Mouse (Mus musculus) lung, postnatal 10 days (tissue): ENCODE data around the gene Ndufa12.

Experiments used
- DNase-seq: peaks from one replicate; pipeline ENCODE4 v3.0.0; 2021

The Ndufa12 gene

GRCm38 (mm10) chr10:94198482-94199405 lies at the start of gene Ndufa12:
Gene Ndufa12, plus strand, starts transcription at chr10:94198720.
- peak; percentile 97 for DNase-seq

- no peak for DNase-seq
Measured at GRCm38 (mm10) chr10:94151488-94151887, 47.0 kb upstream of the Ndufa12 start.

- DNase-seq: no peak
Measured at GRCm38 (mm10) chr10:94153841-94154240, 44.7 kb upstream of the Ndufa12 start.

GRCm38 (mm10) chr10:94158962-94159361 lies 39.6 kb upstream of the Ndufa12 start:
- DNase-seq: no peak

GRCm38 (mm10) chr10:94159406-94159805 lies 39.1 kb upstream of the Ndufa12 start:
- DNase-seq: no peak

GRCm38 (mm10) chr10:94161051-94161765 lies 37.3 kb upstream of the Ndufa12 start:
- DNase-seq: no peak

GRCm38 (mm10) chr10:94162031-94162430 lies 36.5 kb upstream of the Ndufa12 start:
- DNase-seq: no peak

- DNase-seq: no peak
Measured at GRCm38 (mm10) chr10:94164104-94164845, 34.2 kb upstream of the Ndufa12 start.

- no peak for DNase-seq
Measured at GRCm38 (mm10) chr10:94165426-94165825, 33.1 kb upstream of the Ndufa12 start.

- DNase-seq: no peak
Measured at GRCm38 (mm10) chr10:94167051-94167750, 31.3 kb upstream of the Ndufa12 start.

GRCm38 (mm10) chr10:94171440-94172130 lies 26.9 kb upstream of the Ndufa12 start:
- DNase-seq: peak; percentile 10

- no peak for DNase-seq
Measured at GRCm38 (mm10) chr10:94172137-94172536, 26.4 kb upstream of the Ndufa12 start.

- DNase-seq: no peak
Measured at GRCm38 (mm10) chr10:94172706-94173105, 25.8 kb upstream of the Ndufa12 start.

GRCm38 (mm10) chr10:94174652-94175051 lies 23.9 kb upstream of the Ndufa12 start:
- DNase-seq: no peak

GRCm38 (mm10) chr10:94183199-94183598 lies 15.3 kb upstream of the Ndufa12 start:
- no peak for DNase-seq

- DNase-seq: no peak
Measured at GRCm38 (mm10) chr10:94204973-94205372, 6.5 kb downstream of the Ndufa12 start.

- DNase-seq: peak; percentile 28
Measured at GRCm38 (mm10) chr10:94210718-94211618, 12.4 kb downstream of the Ndufa12 start.

GRCm38 (mm10) chr10:94211725-94212124 lies 13.2 kb downstream of the Ndufa12 start:
- no peak for DNase-seq

- DNase-seq: no peak
Measured at GRCm38 (mm10) chr10:94225026-94225750, 26.7 kb downstream of the Ndufa12 start.
